Mouse (Mus musculus) B cell, adult 2 months (primary cell): ENCODE measurements at regions not wholly inside any gene's neighbourhood (a gene's known extent, or its start where the extent isn't known, plus 50 kb on each side); places are given as distances from the start of the nearest gene placed in this dataset.

ENCODE experiments used
- DNase-seq, 2 experiments: peaks; one replicate each; pipeline ENCODE4 v3.0.0; 2022

DNA sequence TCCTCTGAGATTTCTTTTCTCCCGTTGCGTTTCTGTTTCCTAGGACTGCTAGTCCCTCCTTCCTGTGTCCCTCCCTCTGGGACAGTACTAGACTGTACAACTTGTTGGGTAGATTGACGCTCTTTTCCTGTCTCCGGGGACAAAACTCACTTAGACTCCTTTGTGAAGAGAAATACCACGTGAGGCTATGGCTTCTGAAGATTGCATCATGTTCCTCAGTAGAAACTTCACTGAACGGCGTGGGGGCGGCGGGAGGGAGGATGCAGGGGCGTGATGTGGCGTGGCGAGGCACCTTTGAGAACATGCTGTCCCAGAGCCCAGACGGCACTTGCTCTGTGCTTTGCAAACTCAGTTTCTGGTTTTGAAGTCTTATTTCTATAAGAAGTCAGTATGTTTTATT, 78.5 kb downstream of the Spata18 start:
- no peak for DNase-seq

DNA sequence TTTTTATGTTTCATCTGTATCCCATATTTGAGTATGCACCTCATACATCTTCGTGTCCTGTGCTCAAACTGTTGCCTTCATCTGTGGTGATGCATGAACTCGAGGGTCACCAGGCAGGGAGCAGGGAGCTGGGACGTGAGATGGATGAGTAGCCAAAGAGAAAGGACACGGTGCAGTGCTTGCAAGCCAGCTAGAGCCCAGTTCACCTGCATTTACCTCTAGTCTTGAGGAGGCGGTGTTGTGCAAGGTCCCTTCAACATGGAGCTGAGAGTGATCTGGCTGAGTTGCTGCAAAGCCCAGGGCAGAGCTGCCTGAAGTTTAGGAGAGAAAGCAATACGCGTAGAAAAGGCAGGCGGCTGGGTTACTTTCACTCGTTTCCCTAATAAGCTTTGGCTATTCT, 80.2 kb downstream of the Spata18 start:
- DNase-seq: no peak

DNA sequence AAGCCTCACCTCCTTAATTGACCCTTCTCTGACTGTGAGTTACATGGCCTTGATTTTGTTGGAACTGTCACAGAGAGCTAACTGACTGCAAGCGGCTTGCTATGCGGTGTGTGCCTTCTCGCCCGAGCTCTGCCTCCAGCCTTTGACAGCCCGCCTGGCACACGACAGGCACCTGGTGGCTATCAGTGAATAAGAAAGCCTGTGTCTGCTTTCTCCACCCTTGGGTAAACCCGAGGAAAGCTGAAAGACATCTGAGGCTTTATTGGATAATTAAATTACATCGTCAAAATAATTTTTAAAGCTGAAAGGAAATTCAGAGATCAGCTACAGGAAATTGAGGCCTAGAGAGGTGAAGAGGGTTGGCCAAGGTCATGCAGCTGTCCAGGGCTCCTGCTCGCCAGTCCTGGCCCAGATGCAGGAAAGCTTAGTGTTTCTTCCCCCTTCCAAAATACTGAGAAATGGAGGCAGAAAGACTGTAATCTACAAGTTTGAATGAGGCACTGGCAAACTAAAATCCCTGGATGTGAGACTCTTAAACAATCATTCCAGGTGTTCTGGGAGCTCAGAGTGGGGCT, 80.9 kb downstream of the Spata18 start:
- DNase-seq: no peak

DNA sequence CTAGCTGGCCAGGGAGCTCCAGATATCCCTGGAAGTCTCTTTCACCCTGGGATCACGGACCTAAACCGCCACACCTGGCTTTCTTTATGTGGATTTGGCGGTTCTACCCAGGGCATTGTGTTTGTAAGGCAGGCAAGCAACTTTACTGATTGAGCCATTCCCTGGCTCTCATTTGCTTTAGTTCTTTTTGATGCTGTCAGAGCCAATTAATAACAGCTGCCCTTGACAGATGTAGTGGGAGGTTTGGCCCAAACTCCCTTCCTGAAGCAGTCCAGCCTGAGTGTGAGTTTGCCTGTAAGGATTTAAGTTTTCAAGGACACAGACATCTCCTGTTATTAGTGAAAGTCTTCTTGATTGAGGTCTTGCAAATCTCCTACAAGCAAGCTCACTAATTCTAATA, 89.6 kb downstream of the Spata18 start:
- DNase-seq: no peak

DNA sequence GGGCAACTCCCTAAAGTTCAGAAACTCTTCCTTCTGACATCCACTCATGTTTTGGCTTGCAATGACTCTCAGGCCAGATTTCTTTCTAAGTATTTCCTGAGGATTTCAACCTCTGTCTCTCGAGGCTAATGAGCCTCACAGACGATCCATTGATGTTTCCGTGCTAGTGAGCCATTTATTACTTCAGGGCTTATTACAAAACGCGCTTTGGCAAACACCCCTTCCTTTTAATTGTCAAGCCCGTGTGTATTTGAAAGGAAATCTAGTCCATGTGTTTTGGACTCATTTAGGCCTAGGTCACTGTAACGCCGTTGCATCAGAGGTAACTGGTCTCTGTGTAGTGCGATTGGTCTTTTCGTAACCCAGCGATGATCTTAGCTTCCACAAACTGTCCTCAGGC, 90.3 kb downstream of the Spata18 start:
- no peak for DNase-seq

DNA sequence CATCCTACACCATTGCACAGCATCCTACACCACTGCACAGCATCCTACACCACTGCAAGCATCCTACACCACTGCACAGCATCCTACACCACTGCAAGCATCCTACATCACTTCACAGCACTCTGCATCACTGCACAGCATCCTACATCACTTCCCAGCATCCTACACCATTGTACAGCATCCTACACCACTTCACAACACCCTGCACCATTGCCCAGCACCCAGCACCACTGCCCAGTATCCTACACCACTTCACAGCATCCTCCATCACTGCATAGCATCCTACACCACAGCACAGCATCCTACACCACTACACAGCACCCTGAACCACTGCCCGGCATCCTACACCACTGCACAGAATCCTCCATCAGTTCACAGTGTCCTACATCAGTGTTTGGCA, 92.8 kb downstream of the Spata18 start:
- no peak for DNase-seq

DNA sequence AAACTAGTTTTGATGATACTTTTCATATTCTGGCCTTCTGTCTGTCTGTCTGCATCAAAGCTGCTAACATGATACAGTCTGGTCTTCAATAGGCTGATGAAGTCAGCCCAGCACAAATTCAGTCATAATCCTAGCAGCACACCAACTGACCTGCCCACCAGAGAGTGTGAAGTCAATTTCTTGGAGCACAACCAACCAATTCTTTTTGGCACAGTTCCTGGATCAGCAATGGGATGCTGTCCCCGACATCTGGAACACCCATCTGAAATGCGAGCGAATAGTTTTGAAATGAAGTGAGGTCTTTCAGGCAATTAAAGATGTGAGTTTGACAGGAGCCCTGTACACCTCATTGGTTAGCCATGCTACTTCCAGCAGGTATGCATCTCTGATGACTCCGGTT, 98.6 kb downstream of the Spata18 start:
- no peak for DNase-seq

DNA sequence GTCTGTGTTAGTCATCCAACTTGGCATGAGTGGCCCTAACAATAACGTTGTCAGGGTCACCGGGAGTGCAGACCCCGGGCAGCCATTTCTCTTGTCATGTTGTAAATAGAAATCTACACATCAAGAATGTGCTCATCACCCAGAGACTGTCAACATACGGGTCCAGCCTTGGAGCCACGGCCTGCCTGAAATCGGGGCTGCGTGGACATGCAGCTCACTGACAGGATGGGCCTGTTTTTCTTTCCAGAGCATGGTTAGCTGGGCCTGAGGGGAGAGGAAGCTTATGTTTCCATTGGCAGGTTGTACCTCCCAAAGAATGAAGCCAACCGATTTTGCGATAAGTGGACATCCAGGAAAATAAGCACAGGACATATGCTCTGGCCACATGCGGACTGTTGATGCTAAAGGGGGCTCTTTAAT, 101.1 kb downstream of the Spata18 start:
- no peak for DNase-seq

DNA sequence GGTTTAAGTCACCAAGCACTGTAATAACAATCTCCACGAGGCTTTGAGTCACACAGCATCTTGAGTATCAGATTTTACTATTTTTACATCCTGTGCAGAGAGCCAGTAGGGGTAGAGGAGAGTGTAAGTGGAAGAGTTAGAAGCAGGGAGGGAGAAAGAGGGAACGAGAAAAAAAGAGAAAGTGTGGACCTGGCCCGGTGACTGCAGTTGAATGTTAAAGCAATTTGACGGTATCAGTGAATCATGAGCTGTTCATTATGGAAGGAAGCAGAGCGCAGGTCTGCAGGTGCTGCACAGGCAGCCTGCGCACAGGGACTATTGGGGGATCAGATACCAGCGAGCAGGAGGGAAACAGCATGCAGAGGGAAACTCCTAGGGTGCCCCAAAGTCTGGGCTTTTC, 102.6 kb downstream of the Spata18 start:
- no peak for DNase-seq

DNA sequence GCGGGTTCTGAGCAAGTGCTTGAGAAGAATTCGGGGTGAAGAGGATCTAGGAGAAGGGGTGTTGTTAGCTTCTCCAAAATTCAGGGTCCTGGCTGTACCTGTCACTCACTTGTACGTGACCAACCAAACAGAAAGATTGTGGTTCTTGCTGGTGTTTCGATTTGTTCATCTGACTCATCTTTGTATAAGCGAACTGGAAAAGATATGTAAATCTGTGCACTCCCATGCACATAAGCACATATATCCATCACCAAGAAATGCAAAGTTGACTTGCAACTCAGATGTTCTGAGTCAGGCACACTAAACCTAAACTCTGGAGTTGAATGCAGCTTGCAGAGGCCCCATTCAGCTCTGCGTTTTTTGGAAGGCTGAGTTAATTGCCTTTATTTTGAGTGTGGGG, 107.4 kb downstream of the Spata18 start:
- no peak for DNase-seq

DNA sequence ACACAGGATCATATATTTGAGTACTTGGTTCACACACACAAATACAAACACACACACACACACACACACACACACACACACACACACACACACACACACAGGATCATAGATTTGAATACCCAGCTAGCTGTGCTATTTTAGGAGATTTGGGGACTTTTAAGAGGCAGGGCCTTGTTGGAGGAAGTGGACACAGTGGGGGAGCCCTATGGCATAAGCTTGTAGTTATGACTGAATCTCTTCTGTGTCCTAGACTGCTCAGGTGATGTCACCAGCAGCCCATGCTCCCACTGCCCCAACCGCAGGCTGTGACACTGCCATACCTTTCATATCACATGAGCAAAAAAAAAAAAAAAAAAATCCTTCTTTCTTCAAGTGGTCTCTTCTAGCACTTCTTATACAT, 110.1 kb downstream of the Spata18 start:
- no peak for DNase-seq

DNA sequence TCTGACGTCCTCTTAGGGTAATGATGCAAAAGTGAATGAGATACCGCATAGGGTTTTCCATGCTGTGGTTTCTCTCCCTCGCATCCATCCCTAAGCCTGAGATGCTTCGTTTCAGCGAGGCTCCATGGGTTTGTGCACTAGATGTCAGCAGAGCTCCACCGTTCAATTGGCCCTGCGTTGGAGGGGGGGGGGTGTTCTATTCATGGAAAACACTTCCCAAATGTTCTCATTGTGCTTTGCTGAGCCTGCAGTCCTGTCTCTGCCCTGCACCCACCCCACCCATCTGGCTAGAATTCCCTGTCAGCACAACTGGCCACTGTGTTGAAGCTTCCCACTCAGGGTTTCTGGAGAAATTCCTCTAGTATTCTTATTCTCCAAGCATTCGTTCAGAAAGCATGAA, 110.5 kb downstream of the Spata18 start:
- DNase-seq: no peak

DNA sequence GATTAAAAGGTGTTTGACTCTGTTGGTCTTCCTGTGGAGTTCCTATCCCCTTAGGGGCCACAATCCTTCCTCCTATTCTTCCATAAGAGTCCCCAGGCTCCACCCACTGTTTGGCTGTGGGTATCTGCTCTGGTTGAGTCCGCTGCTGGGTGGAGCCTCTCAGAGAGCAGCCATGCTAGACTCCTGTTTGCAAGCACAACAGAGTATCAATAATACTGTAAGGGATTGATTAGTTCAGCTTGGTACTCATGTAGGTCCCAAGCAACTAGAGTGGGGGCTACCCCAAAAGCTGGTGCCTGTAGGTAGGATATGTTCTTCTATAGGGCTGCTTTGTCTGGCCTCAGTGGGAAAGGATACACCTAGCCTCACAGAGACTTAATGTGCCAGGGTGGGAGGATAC, 113.0 kb downstream of the Spata18 start:
- DNase-seq: no peak

DNA sequence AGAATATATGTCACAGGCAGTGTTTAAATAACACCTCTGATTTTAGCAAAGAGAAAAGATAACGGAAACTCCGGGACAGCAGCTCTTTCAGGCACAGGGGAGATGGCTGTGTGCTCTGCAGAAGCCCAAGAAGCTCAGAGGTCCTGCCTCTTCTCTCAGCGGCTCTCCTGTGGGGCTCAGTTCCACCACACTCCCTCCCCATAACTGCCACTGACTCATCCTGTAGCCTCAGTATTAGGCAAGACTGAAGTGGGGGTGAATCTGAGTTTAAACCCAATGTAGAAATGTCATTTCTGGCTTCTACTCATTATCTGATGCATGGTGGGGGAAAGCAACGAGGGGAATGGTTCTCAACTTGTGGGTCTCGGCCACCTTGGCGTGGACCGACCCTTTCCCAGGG, 114.3 kb downstream of the Spata18 start:
- DNase-seq: no peak

DNA sequence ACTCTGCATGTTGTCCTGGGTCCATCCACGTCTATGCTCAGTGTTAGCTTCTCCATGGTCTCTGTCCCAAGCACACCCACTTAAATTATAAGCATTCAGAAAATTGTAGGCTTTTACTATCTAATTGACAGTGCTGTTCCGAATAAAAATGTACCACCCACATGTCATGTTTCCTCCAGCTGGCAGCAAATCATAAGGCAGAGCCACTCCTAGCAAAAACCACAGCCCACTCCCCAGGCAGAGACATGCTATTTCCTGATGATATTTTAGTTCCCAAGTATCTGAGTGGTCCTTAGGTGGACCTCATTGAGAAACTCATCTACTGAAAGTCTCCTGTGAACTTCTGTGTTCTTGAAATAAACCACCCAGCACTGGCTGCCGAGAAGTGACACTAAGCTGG, 117.1 kb downstream of the Spata18 start:
- no peak for DNase-seq

DNA sequence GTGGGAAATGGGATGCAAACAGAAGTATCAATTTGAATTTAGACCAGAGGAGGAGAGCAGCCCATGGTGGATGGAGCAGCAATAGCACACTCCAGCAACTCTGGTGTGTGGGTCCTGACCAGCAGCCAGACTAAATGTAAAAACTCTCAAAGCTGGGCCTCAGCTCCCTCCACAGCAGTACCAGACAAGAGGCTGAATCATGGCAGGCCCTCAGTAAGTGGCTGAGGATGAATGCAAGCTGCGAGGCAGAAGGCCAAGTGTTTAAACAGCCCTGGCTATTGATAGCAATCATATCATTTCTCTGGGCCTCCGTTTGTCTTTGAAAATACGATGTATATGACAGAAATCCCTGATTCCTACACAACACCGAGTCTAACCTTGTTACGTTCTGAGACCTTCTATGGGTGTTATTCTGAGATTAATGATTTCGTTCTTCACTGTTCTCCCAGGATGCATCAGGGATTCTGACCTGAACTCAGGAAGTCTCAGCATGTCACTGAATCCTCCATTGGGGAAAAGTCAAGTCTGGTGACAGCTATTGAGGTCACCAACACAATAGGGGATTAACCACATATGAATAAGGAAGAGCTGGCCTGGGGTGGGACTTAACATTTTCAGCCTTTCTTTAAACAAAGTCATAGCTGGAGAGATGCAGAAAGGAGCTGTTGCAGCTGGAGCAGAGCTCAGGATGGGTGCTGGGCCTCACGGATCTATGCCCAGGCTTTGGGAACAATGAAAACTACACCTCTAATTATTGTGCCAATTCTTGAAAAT, 124.8 kb downstream of the Spata18 start:
- no peak for DNase-seq

DNA sequence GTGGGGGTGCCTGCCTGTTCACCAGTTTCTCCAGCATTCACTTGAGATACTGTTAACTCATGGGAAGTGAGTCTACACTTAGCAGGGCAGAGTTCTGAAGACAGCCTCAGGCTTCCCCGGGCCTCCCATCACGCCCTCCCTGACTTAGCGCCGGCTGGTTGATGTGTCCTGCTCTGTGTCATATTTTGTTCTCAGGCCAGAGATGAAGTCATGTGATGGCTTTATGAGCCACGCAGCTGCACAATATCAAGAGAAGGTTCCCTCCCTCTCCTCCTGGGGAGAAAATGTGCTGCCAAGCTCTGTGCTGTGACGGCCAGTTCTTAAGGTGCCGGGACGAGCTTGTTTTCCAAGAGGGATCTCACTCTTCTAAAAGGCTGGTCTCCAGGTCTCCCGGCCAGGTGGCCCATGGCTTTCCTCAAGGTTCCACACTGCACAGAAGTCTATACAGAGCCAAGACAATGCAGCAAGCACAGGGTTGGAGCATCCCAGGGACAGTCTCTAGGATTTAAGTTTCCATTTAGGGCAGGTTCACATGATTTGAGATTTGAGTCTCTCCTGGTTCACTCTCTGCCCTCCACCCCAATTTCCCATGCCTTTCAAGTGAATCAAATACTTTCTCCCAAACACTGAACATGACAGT, 126.2 kb downstream of the Spata18 start:
- DNase-seq: no peak

DNA sequence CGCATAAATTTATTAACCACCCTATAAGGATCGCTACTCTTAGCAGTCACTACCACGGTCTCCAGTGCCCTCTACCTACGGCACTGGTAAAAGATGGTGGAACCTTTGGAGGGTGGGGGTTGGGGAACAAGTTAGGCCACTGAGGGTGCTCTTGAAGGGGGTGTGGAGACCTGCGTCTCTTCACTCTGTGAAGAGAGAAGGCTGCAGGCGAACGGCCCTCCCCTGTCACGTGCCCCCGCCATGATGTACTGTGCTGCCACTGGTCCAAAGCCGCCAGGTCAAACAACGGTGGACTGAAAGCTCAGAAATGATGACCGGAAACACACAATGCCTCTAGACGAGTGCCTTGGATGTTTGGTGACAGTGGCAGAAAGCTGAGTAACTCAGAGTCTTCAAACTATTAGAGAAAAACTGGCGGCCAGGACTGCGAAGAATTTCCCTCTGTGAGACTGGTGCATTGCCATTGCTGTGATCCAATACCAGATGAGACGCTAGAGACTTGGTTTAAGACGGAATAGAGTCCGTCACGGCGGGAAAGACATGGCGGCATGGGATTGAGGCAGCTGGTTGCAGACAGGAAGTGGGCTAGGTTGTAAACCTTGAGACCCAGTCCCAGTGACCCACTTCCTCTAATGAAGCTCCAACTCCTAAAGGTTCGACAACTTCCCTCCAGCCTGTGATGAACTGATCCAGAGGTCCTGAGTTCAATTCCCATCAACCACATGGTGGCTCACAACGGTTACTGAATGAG, 130.2 kb downstream of the Spata18 start:
- DNase-seq: no peak

DNA sequence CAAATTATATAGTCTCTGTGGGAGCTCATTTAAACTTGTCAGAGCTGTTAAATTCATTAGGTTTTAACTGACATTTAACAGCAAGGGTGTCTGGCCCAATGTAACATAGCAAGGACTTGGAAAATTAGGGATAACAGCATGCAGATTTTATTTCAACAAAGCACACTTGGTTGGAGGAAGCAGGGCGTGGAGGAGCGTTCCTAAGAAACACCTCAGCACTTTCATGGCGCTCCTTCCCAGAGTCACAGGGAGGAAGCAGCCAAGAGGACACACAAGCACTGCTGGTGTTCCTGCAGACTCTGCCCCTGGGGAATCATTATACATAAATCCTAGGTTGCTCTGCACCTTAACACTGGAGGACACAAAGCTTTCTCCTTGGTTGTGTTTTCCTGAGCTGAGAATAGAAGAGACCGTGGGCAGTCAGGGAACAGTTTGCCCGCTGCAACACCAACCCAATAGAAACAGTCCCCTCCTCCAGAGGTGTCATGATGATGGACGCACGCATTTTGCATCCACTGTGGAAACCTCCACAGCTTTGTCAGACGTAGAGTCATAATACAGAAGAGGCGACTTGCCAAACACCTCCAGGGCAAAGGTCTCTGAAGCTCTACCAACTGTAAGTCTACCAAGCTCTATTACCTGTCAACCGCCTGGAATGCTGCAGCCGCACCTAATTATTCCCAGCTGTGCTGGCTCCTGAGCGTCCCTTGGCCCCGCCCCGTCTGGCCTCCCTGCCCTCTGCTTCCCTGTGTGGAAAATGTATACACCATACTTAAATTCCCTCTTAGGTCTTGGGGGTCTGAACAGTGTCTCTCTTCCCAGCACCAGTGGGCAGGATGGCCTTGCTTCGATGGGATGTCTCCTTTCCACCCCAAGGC, 131.3 kb downstream of the Spata18 start:
- DNase-seq: no peak

DNA sequence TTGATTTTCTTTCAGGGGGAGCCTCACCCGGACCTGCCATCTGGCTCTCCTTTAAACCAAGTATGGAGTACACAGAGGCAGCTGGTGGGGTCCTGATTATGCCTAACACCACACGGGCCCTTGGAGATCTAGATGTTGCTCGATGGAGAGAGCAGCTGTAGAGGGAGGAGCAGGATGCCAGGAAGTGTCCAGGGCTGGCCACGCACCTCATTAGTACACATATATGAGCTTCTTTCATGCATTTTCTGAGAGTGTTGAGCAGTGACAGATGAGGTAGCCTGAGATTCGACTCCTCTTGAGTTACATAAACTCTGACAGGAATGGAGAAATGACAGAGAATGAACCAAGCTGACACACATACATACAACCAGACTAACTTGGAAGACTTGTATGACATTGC, 136.1 kb downstream of the Spata18 start:
- no peak for DNase-seq

DNA sequence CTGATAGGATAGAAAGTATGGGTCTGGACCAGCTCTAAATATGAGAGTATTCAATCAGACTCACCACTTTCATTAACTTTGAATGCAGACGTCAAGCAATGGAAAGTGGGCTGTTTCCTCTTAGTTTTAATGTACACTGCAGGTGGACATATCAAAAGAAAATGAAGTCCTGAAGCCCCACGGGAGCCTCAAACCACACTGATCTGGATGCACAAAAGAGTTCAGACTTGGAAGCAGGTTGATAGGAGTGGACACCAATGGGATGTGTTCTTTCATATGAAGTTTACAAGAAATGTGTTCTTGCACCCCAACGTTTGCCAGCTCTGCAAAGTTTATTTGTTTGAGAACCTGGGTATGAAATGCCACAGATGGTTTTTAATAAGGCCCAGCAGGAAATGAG, 141.0 kb downstream of the Spata18 start:
- no peak for DNase-seq

DNA sequence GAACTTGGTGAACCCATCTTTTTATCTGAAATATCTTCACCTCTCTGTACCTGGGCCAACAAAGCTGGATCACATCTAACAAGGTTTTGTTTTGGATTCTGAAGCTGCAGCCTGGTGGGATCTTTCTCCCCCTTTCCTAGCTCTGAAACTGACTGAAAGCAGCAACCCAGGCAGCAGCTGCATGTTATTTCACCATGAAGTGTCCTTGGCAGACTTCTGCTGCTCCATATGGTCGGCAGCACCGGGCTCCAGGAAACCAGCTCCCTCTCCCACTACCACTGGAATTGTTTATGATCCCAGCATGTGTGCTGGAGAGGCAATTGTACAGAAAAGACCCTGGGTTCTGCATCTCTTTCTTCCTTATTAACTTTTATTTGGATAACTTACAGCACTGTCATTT, 145.0 kb downstream of the Spata18 start:
- DNase-seq: no peak

DNA sequence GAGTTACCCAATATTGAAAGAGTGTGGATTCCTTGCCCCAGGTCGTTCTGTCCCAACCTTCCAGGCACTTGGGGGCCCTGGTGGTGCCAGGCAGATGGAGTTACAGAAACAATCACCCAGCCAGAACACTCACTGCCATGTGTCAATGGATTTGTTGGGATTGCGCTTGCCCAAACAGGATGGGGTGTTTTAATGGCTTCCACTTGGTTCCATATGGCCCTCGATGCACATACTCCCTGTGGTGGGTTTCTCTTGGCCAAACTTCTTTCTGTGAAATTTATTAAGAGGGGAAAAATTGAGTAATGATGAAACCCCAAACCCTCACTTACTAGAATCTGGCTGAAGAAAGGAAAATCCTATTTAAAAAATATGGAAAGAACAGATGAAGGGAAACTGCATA, 146.8 kb downstream of the Spata18 start:
- no peak for DNase-seq
